Mouse (Mus musculus) embryonic fibroblast, embryonic 13.5 days (primary cell): Measurements from ENCODE around the gene Lmbr1.

ENCODE experiments used
- CTCF ChIP-seq: IDR thresholded peaks from 2 replicates; pipeline ENCODE4 v1.5.1; 2011; ENCODE audit warnings: mild to moderate bottlenecking, control low read depth, low read length, moderate library complexity, borderline replicate concordance; ENCODE audit not compliant: insufficient read depth
- POLR2A ChIP-seq: IDR thresholded peaks from 2 replicates; pipeline ENCODE4 v1.6.1; 2011; ENCODE audit warnings: low read depth, mild to moderate bottlenecking, control low read depth, low read length, moderate library complexity

DNA sequence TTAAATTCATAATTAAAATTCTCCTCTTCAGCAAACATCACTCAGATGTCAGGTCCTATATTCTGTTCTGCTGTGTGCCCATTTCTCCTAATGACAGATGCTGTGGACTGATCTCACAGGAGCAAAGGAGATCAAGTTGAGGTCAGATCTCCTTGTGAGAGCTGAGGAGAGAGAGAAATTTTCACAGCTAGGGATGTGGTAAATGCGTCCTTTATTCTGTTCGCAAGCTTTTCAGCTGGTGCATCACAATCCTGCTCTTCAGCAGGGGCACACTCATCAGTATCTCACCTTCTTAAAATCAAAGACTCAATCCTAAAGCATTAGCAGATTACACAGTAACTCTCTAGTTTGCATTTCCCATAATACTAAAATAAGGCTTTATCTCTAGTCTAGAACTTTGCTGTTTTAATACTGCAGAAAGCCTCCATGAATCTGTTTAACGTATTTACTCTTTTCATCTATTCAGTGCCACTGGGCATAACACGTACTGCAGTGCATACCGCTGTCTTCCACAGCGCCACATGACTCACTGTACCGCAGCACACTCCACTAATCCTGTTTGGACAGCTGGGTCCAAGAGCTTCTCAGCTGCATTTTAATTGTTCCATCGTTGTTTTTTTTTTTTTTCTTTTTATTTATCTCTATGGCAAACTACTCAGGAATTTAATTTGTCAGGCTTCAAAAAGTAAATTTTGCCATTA lies 127.2 kb downstream of the Lmbr1 start:
- no peak for TF ChIP-seq CTCF
- TF ChIP-seq POLR2A: no peak
